Mouse (Mus musculus) embryonic fibroblast, embryonic 13.5 days (primary cell): ENCODE results near the gene Adgrd1. TPM values are rescaled to one million over a fixed set of nuclear protein-coding genes. Genes with fewer than 3 reads are reported as not detected.

ENCODE experiments used
- H3K27ac ChIP-seq: 2 replicates; pipeline ENCODE4 v1.5.1; 2012; ENCODE audit warnings: low read length, control low read depth, inconsistent platforms; ENCODE audit not compliant: insufficient read depth
- H3K4me1 ChIP-seq: 2 replicates; pipeline ENCODE4 v1.6.1; 2011; ENCODE audit warnings: low read length; ENCODE audit not compliant: control insufficient read depth, insufficient read depth
- H3K4me3 ChIP-seq: 2 replicates; pipeline ENCODE4 v1.5.1; 2011; ENCODE audit warnings: mild to moderate bottlenecking, control low read depth, low read length; ENCODE audit not compliant: insufficient read depth
- CTCF ChIP-seq: IDR thresholded peaks from 2 replicates; pipeline ENCODE4 v1.5.1; 2011; ENCODE audit warnings: mild to moderate bottlenecking, control low read depth, low read length, moderate library complexity, borderline replicate concordance; ENCODE audit not compliant: insufficient read depth
- POLR2A ChIP-seq: IDR thresholded peaks from 2 replicates; pipeline ENCODE4 v1.6.1; 2011; ENCODE audit warnings: low read depth, mild to moderate bottlenecking, control low read depth, low read length, moderate library complexity
- polyA plus RNA-seq: library from polyadenylated mRNA; stranded (reverse); fragments of >200 nt; gene quantifications from 2 replicates; pipeline ENCODE4 v1.2.4, GENCODE M21; 2011; ENCODE audit warnings: low read depth; ENCODE audit not compliant: missing spikeins, insufficient read length

Adgrd1 gene
- polyA plus RNA-seq, 1 experiment, result 2.5 TPM

GRCm38 (mm10) chr5:129216001-129216400 is 119.5 kb downstream of the Adgrd1 start:
- TF ChIP-seq CTCF (no peak), POLR2A (no peak)
- H3K4me1 ChIP-seq, result no peaks in the 10 kb centered on the region; the same call in 1 of the 2 replicates
- H3K4me3 ChIP-seq, result no peak overlapping the region
- H3K27ac ChIP-seq, result no peak overlapping the region

DNA sequence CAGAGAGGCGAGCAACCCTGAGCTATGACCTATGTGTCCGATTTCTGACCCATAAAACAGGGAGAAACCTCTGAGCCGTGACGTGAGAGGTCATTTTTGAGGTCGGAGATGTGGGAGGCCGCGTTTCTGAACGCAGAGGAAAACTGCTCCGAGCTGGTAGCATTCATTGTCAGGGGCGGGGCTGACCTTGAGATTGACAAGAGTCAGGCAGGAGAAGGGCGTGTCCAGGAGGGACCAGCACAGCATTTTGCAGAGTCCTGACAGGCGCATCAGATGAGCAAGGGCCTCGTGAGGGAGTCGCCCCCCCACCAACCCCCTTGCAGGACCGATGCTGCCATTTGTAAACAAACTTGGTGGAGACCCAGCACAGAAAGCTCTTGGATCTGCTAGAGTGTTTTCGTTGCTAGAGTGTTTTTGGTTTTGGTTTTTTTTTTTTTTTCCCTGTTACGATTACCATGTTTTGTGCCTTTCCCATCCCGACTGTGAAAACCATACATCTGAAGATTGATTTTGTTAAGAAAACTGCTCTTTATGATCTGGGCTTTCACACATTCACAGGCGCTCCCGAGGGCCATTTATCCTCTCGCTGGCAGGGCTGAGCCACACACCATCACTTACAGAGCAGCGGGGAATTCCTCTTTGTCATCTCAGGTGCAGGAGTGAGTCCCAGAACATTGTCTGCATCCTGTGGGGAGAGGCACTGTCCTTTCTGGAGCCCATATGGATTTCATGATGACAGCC is 121.1 kb downstream of the Adgrd1 start:
- H3K4me1 ChIP-seq, result no peaks in the 10 kb centered on the region; the same call in 1 of the 2 replicates
- H3K27ac ChIP-seq, result no peak overlapping the region
- H3K4me3 ChIP-seq, result no peak overlapping the region
- TF ChIP-seq POLR2A (no peak), CTCF (no peak)

- TF ChIP-seq CTCF (no peak), POLR2A (no peak)
- no peaks in the 10 kb centered on the region; the same call in 1 of the 2 replicates for H3K4me1 ChIP-seq
- H3K27ac ChIP-seq, result no peak overlapping the region
- no peak overlapping the region for H3K4me3 ChIP-seq
Observed at GRCm38 (mm10) chr5:129218222-129218505, 121.6 kb downstream of the Adgrd1 start.

GRCm38 (mm10) chr5:129218537-129218981 is 122.0 kb downstream of the Adgrd1 start:
- Histone ChIP-seq H3K4me3 (no peak overlapping the region), H3K4me1 (no peaks in the 10 kb centered on the region; the same call in 1 of the 2 replicates), H3K27ac (no peak overlapping the region)
- no peak for TF ChIP-seq POLR2A
- no peak for TF ChIP-seq CTCF

DNA sequence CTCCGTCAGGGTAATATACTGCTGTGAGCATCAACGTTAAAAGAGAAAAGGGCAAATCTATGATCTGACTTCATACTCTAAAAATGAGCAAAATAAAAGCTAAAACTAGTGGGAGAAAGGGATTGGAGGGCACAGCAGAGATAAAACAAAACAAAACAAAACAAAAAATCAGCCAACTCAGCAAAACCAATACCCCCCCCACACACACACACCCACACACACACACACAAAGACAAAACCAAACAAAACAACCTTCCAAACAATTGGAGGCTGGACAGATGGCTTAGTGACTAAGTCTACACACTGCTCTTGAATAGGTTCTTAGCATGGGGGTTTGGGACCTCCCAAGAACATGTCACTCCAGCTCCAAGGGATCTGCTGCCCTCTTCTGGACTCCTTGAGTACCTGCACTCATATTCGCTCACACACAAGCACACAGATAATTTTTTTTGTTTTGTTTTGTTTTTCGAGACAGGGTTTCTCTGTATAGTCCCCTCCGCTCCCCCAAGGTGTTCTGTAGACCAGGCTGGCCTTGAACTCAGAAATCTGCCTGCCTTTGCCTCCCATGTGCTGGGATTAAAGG is 122.7 kb downstream of the Adgrd1 start:
- TF ChIP-seq POLR2A (no peak), CTCF (no peak)
- H3K4me3 ChIP-seq, result no peak overlapping the region

GRCm38 (mm10) chr5:129225810-129226450 is 129.4 kb downstream of the Adgrd1 start:
- no peak overlapping the region for H3K27ac ChIP-seq
- TF ChIP-seq CTCF, result no peak
- TF ChIP-seq POLR2A, result no peak
- H3K4me1 ChIP-seq, result no peaks in the 10 kb centered on the region
- no peak overlapping the region for H3K4me3 ChIP-seq

More for the DNA sequence above, 122.7 kb downstream of the Adgrd1 start:
- H3K4me1 ChIP-seq, result no peaks in the 10 kb centered on the region; the same call in 1 of the 2 replicates
- no peak overlapping the region for H3K27ac ChIP-seq

DNA sequence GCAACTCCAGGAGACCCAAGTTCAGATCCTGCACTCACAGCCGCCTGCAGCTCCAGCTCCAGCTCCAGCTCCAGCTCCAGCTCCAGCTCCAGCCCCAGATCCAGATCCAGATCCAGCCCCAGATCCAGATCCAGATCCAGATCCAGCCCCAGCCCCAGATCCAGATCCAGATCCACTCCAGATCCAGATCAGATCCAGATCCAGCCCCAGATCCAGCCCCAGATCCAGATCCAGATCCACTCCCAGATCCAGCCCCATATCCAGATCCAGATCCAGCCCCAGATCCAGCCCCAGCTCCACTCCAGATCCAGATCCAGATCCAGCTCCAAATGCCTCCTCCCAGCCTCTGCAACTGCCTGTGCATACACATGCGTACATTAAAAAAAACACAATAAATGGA is 131.6 kb downstream of the Adgrd1 start:
- TF ChIP-seq CTCF, result no peak
- TF ChIP-seq POLR2A, result no peak
- no peaks in the 10 kb centered on the region for H3K4me1 ChIP-seq

DNA sequence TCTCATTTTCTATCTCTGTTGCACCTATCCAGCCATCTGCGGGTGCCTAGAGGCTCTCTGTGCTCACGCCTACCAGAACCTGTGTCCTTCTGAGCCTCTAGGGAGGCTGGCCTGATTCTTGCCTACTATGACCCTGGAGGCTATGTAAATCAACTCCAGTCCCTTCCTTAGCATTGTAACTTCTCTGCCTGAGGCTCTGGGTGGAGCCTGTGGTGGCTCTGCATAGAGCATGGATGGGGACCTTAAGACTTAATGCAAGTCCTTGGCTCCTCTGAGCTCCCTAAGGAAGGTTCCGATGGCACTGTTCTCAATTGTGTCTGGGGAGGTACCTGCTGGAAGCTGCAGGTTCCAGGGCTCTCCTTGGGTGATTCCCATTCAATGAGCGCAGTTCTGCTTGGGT is 136.8 kb downstream of the Adgrd1 start:
- Histone ChIP-seq H3K4me3 (no peak overlapping the region), H3K4me1 (no peaks in the 10 kb centered on the region), H3K27ac (no peak overlapping the region)
- no peak for TF ChIP-seq CTCF

More for the DNA sequence above, 131.6 kb downstream of the Adgrd1 start:
- Histone ChIP-seq H3K4me3 (no peak overlapping the region), H3K27ac (no peak overlapping the region)

DNA sequence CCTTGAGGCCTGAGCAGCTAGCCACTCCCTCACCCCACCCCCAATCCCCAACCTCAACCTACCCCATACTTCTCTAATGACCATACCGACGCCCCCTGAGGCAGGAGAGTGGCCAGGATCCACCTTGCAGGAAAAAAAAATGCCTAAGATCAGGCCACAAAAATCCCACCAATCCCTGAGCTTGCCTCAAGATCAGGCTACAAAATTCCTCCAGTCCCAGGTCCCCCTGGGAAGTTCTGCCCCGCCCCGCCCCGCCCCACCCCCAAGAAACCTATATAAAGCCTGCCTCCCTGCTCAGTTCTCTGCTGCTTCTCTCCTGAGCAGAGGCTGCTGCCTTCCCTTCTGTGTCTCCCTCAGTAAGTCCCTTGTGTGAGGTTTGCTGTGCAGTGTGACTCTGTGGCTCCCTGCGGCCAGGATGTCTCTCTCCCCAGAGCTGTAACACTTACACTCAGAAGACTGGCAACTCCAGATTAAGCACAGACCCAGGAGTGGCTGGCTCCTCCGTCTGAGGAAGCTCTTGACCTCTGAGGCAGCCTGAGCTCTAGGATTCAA is 137.4 kb downstream of the Adgrd1 start:
- Histone ChIP-seq H3K4me1 (no peaks in the 10 kb centered on the region), H3K4me3 (no peak overlapping the region), H3K27ac (no peak overlapping the region)
- TF ChIP-seq CTCF, result no peak
- TF ChIP-seq POLR2A, result no peak

- Histone ChIP-seq H3K4me1 (no peaks in the 10 kb centered on the region), H3K27ac (no peak overlapping the region), H3K4me3 (no peak overlapping the region)
- no peak for TF ChIP-seq CTCF
- no peak for TF ChIP-seq POLR2A
Observed at GRCm38 (mm10) chr5:129236366-129236765, 139.8 kb downstream of the Adgrd1 start.
